Mouse (Mus musculus): ENCODE results near the gene Tspan18. TPM values are rescaled to one million over a fixed set of nuclear protein-coding genes. Genes with fewer than 3 reads are reported as not detected.
A peak's percentile ranks its signal among the peaks of the same experiment; 100 is the strongest.

The Tspan18 gene
- polyA plus RNA-seq, 1 experiment = 158 TPM

- WGBS = 66% methylated on average over 4 of the region's 4 CpGs
- no peak overlapping the region for H3K4me3 ChIP-seq (replicated peaks; ENCODE audit: extremely low read depth, low read depth, low read length)
- H3K4me1 ChIP-seq (ENCODE audit: control insufficient read depth, insufficient read depth, low read length) = peaks cover 9% of the 10 kb centered on the region
- no peak for TF ChIP-seq CTCF (IDR thresholded peaks at IDR 0.05; ENCODE audit: insufficient read depth, low read length)
- no peak for TF ChIP-seq POLR2A (IDR thresholded peaks at IDR 0.05; ENCODE audit: borderline replicate concordance, extremely low read depth, low read depth, low read length)
- no peak for DNase-seq
These were observed 47.6 kb downstream of the Tspan18 start for GRCm38 (mm10) chr2:93286742-93287141.

GRCm38 (mm10) chr2:93286321-93286720, 48.0 kb downstream of the Tspan18 start:
- DNase-seq = no peak
- no peak overlapping the region for H3K4me3 ChIP-seq (replicated peaks; ENCODE audit: extremely low read depth, low read depth, low read length)
- H3K4me1 ChIP-seq (ENCODE audit: control insufficient read depth, insufficient read depth, low read length) = peaks cover 9% of the 10 kb centered on the region
- 58% methylated on average over 2 of the region's 2 CpGs for WGBS
- TF ChIP-seq POLR2A (IDR thresholded peaks at IDR 0.05; ENCODE audit: borderline replicate concordance, extremely low read depth, low read depth, low read length) (no peak), CTCF (IDR thresholded peaks at IDR 0.05; ENCODE audit: insufficient read depth, low read length) (no peak)

- DNase-seq = no peak
- WGBS = 67% methylated on average over 8 of the region's 8 CpGs
- H3K4me1 ChIP-seq (ENCODE audit: control insufficient read depth, insufficient read depth, low read length) = peaks cover 9% of the 10 kb centered on the region
- no peak overlapping the region for H3K4me3 ChIP-seq (replicated peaks; ENCODE audit: extremely low read depth, low read depth, low read length)
- TF ChIP-seq POLR2A (IDR thresholded peaks at IDR 0.05; ENCODE audit: borderline replicate concordance, extremely low read depth, low read depth, low read length) = no peak
- no peak for TF ChIP-seq CTCF (IDR thresholded peaks at IDR 0.05; ENCODE audit: insufficient read depth, low read length)
These were observed 48.5 kb downstream of the Tspan18 start for GRCm38 (mm10) chr2:93285842-93286241.

- no peak overlapping the region for H3K4me3 ChIP-seq (replicated peaks; ENCODE audit: extremely low read depth, low read depth, low read length)
- WGBS = 75% methylated on average over 2 of the region's 2 CpGs
- no peak for DNase-seq
- peaks cover 9% of the 10 kb centered on the region for H3K4me1 ChIP-seq (ENCODE audit: control insufficient read depth, insufficient read depth, low read length)
- TF ChIP-seq CTCF (IDR thresholded peaks at IDR 0.05; ENCODE audit: insufficient read depth, low read length) (no peak), POLR2A (IDR thresholded peaks at IDR 0.05; ENCODE audit: borderline replicate concordance, extremely low read depth, low read depth, low read length) (no peak)
These were observed 49.7 kb downstream of the Tspan18 start for GRCm38 (mm10) chr2:93284625-93285024.

GRCm38 (mm10) chr2:93283481-93284293, 50.6 kb downstream of the Tspan18 start:
- no peak for TF ChIP-seq POLR2A (IDR thresholded peaks at IDR 0.05; ENCODE audit: borderline replicate concordance, extremely low read depth, low read depth, low read length)
- no peak for TF ChIP-seq CTCF (IDR thresholded peaks at IDR 0.05; ENCODE audit: insufficient read depth, low read length)
- no peak for DNase-seq
- 48% methylated on average over 7 of the region's 7 CpGs for WGBS
- peaks cover 9% of the 10 kb centered on the region for H3K4me1 ChIP-seq (ENCODE audit: control insufficient read depth, insufficient read depth, low read length)
- H3K4me3 ChIP-seq (replicated peaks; ENCODE audit: extremely low read depth, low read depth, low read length) = no peak overlapping the region

- WGBS = 68% methylated on average over 4 of the region's 4 CpGs
- no peak for DNase-seq
- Histone ChIP-seq H3K4me1 (ENCODE audit: control insufficient read depth, insufficient read depth, low read length) (peaks cover 12% of the 10 kb centered on the region), H3K4me3 (replicated peaks; ENCODE audit: extremely low read depth, low read depth, low read length) (no peak overlapping the region)
- TF ChIP-seq POLR2A (IDR thresholded peaks at IDR 0.05; ENCODE audit: borderline replicate concordance, extremely low read depth, low read depth, low read length) (no peak), CTCF (IDR thresholded peaks at IDR 0.05; ENCODE audit: insufficient read depth, low read length) (no peak)
These were observed 51.7 kb downstream of the Tspan18 start for GRCm38 (mm10) chr2:93282636-93283035.

GRCm38 (mm10) chr2:93281466-93281865, 52.8 kb downstream of the Tspan18 start:
- DNase-seq = no peak
- Histone ChIP-seq H3K4me3 (replicated peaks; ENCODE audit: extremely low read depth, low read depth, low read length) (no peak overlapping the region), H3K4me1 (ENCODE audit: control insufficient read depth, insufficient read depth, low read length) (peaks cover 13% of the 10 kb centered on the region)
- WGBS = 67% methylated on average over 6 of the region's 6 CpGs
- TF ChIP-seq CTCF (IDR thresholded peaks at IDR 0.05; ENCODE audit: insufficient read depth, low read length) (no peak), POLR2A (IDR thresholded peaks at IDR 0.05; ENCODE audit: borderline replicate concordance, extremely low read depth, low read depth, low read length) (no peak)

GRCm38 (mm10) chr2:93280117-93280620, 54.1 kb downstream of the Tspan18 start:
- no peak overlapping the region for H3K4me3 ChIP-seq (replicated peaks; ENCODE audit: extremely low read depth, low read depth, low read length)
- 95% methylated on average over 2 of the region's 2 CpGs for WGBS
- peaks cover 13% of the 10 kb centered on the region for H3K4me1 ChIP-seq (ENCODE audit: control insufficient read depth, insufficient read depth, low read length)
- no peak for TF ChIP-seq POLR2A (IDR thresholded peaks at IDR 0.05; ENCODE audit: borderline replicate concordance, extremely low read depth, low read depth, low read length)
- no peak for DNase-seq

GRCm38 (mm10) chr2:93278181-93278975, 55.9 kb downstream of the Tspan18 start:
- DNase-seq = no peak
- H3K4me3 ChIP-seq (replicated peaks; ENCODE audit: extremely low read depth, low read depth, low read length) = no peak overlapping the region
- peak; percentile 24; the same call in 1 of the 2 replicates for TF ChIP-seq CTCF (IDR thresholded peaks at IDR 0.05; ENCODE audit: insufficient read depth, low read length)
- TF ChIP-seq POLR2A (IDR thresholded peaks at IDR 0.05; ENCODE audit: borderline replicate concordance, extremely low read depth, low read depth, low read length) = no peak
- H3K4me1 ChIP-seq (ENCODE audit: control insufficient read depth, insufficient read depth, low read length) = peaks cover 10% of the 10 kb centered on the region
- 35% methylated on average over 11 of the region's 11 CpGs for WGBS

Measured in lung, adult 2 months (tissue).